Mouse (Mus musculus): ENCODE results near the gene Rab43. TPM values are rescaled to one million over a fixed set of nuclear protein-coding genes. Genes with fewer than 3 reads are reported as not detected.

Gene Rab43
- polyA plus RNA-seq (2015; fragmentation: Nextera tagmentation; extraction: Ambion mirVana), result 9.3 and 9.6 TPM in 2 replicates

DNA sequence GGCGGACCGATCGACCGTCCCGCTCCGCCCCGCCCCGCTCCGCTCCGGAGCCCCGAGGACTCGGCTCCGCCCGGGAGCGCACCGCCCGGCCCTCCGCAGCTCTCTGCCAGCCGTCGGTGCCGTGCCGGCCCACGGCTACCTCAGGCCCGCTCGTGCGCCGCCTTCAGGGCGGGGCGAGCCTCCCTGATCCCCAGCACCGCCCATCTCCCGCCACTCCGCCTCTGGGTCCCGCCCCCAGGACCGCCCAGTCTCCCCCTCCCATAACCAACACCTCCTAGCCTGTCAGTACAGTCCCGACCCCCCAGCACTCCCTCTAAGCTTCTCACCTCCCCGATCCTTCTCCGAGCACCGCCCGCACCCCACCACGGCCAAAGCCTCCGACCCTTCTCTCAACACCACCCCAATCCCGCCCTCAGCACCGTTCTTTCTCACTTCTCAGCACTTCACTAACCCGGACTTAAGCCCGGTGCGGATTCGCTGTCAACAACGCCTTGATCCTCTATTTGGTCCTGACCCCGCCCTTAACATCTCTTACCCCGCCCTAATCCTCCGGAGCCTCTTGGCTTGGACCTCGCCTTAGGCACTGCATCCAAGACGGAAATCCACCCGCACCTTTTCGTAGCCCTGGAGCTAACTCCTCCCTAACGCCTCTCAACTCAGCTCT lies at the start of gene Rab43:
Gene Rab43 (minus strand): TSS at position 490 of the 664 bp plus-strand sequence.
- peaks cover 4% of the 10 kb centered on the region; the same call in 1 of the 2 replicates for H3K27me3 ChIP-seq
- H3K27ac ChIP-seq, result peak within 1 kb of the TSS; percentile 70
- H3K4me1 ChIP-seq (replicated peaks), result peaks cover 24% of the 10 kb centered on the region
- H3K9me3 ChIP-seq, result no peaks in the 10 kb centered on the region
- peaks cover 34% of the 10 kb centered on the region for H3K36me3 ChIP-seq
- peak within 1 kb of the TSS; percentile 83 for H3K9ac ChIP-seq
- ATAC-seq (ENCODE audit: low FRiP score), result peak; percentile 98
- peak within 1 kb of the TSS; percentile 84 for H3K4me2 ChIP-seq
- under 1% methylated on average over 48 of the region's 56 CpGs for WGBS
- peak within 1 kb of the TSS; percentile 74 for H3K4me3 ChIP-seq

DNA sequence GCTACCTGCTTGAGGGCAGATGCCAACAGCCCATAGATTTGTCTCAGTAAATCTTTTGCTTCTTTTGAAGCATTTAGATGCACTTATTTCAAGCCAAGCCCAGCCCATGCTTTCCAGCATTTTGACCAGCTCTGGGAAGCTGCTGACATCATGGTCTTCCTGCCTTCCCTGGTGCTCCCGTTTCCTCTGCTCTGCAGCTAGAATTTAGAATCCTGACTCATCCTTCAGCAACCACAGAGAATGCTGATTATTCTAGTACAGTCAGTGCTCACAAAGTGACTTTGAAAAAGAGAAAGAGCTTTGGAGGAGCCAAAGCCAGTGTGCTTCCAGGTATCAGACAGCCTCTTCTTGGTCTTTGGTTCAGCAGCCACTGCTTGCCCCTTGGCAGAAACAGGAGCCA lies 45.1 kb upstream of the Rab43 start:
- Histone ChIP-seq H3K36me3 (no peaks in the 10 kb centered on the region), H3K27ac (no peak overlapping the region), H3K27me3 (0 out of 2 replicates have a peak, but pooled peaks cover 3% of the 10 kb centered on the region), H3K4me3 (no peak overlapping the region), H3K4me2 (no peak overlapping the region), H3K9me3 (no peaks in the 10 kb centered on the region), H3K4me1 (replicated peaks) (no peaks in the 10 kb centered on the region), H3K9ac (no peak overlapping the region)
- no peak for ATAC-seq (ENCODE audit: low FRiP score)
- WGBS, result 76% methylated on average over 1 of the region's 1 CpGs

GRCm38 (mm10) chr6:87853446-87853845 lies 41.5 kb upstream of the Rab43 start:
- H3K4me1 ChIP-seq (replicated peaks), result peaks cover 13% of the 10 kb centered on the region
- 88% methylated on average over 4 of the region's 4 CpGs for WGBS
- H3K9ac ChIP-seq, result no peak overlapping the region
- H3K27ac ChIP-seq, result no peak overlapping the region
- H3K27me3 ChIP-seq, result 0 out of 2 replicates have a peak, but pooled peaks cover 3% of the 10 kb centered on the region
- H3K4me3 ChIP-seq, result no peak overlapping the region
- no peaks in the 10 kb centered on the region for H3K9me3 ChIP-seq
- no peaks in the 10 kb centered on the region for H3K36me3 ChIP-seq
- no peak overlapping the region for H3K4me2 ChIP-seq
- ATAC-seq (ENCODE audit: low FRiP score), result no peak

- WGBS, result 87% methylated on average over 6 of the region's 6 CpGs
- no peak overlapping the region; the same call in 1 of the 2 replicates for H3K4me2 ChIP-seq
- no peaks in the 10 kb centered on the region for H3K36me3 ChIP-seq
- no peak overlapping the region for H3K4me3 ChIP-seq
- H3K27ac ChIP-seq, result no peak overlapping the region
- H3K9ac ChIP-seq, result no peak overlapping the region
- no peaks in the 10 kb centered on the region for H3K9me3 ChIP-seq
- peaks cover 28% of the 10 kb centered on the region for H3K4me1 ChIP-seq (replicated peaks)
- H3K27me3 ChIP-seq, result no peaks in the 10 kb centered on the region
- no peak for ATAC-seq (ENCODE audit: low FRiP score)
Measured at GRCm38 (mm10) chr6:87851871-87852270, 39.9 kb upstream of the Rab43 start.

DNA sequence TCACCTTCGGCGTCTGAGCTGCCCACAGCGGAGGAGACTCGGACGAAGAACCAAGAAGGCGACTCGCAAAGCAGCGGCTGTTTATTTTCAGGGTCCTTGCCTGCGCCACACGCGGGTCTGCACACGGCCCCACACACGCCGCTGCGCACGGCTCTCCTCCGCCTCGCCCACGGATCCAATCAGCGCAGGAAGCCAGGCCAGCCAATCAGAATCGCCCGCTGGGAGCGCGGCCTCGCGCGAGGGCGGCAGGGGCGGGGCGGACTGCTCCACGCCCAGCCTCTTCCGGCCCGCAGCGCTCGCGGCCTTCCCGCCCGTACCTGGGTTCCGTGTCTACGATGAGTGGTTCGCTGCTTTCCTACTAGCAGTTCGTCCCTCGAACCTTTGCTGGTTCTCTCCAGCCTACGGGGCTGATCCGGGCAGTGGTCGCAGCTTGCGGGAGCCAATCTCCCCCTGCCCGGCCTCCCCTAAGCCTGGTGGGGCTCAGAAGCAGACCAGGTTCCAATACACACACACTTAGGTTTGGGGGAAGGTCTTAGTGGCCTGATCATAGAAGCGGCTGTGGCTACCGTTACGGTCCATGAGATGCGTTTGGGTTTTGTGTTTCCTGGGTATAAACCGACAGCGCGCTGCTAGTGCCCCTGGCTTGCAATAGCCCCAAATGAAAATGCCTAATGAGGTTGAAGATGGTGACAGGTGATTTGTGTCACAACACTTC lies 39.1 kb upstream of the Rab43 start, which contains the start of gene Cnbp:
Gene Cnbp (minus strand): TSS at position 207 of the 715 bp plus-strand sequence.
- Histone ChIP-seq H3K4me1 (replicated peaks) (peaks cover 30% of the 10 kb centered on the region), H3K9me3 (no peaks in the 10 kb centered on the region), H3K27ac (peak within 1 kb of the TSS; percentile 95), H3K4me2 (peak within 1 kb of the TSS; percentile 90), H3K4me3 (peak within 1 kb of the TSS; percentile 99), H3K9ac (peak within 1 kb of the TSS; percentile 99), H3K27me3 (no peaks in the 10 kb centered on the region), H3K36me3 (no peaks in the 10 kb centered on the region)
- WGBS, result under 1% methylated on average over 53 of the region's 55 CpGs
- ATAC-seq (ENCODE audit: low FRiP score), result peak; percentile 98

DNA sequence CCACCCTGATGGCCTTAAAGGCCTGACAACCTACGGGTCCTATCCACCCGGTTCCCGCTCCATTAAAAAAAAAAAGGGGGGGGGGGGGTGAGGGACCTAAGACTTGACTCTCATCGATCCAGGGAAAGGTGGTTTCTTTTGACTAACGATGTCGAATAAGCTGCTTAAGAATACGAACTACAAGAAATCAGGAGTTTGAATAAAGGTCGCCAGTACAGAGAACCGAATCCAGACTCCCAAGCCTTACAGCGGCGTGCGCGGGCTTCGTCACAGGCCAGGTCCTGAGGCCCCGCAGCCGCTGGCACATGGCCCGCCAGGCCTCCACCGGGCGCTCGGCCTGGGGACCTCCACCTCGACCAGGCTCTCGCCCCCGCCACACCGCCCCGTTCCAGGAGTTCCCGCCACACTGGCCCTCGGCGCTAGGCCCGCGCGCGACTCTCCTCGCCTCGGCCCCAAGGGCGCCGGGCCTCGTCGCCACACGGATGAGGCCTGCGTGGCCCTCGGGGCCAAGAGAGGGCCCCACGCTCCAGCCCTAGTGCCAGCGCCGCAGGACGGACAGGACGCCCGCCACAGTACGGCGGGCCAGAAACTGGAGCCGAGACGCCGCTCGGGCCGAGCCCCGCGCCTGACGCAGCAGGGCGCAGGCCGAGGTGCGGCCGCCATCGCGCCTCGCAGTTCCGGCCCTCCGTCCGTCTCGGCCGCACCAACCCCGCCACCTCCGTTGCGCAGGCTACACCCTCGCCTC lies 38.4 kb upstream of the Rab43 start:
- Histone ChIP-seq H3K9ac (peak overlapping the region; percentile 99), H3K27ac (peak overlapping the region; percentile 95), H3K4me3 (peak overlapping the region; percentile 99), H3K4me1 (replicated peaks) (peaks cover 30% of the 10 kb centered on the region), H3K27me3 (no peaks in the 10 kb centered on the region), H3K4me2 (peak overlapping the region; percentile 90), H3K9me3 (no peaks in the 10 kb centered on the region), H3K36me3 (peaks cover 3% of the 10 kb centered on the region)
- ATAC-seq (ENCODE audit: low FRiP score), result peak; percentile 79
- under 1% methylated on average over 73 of the region's 73 CpGs for WGBS

DNA sequence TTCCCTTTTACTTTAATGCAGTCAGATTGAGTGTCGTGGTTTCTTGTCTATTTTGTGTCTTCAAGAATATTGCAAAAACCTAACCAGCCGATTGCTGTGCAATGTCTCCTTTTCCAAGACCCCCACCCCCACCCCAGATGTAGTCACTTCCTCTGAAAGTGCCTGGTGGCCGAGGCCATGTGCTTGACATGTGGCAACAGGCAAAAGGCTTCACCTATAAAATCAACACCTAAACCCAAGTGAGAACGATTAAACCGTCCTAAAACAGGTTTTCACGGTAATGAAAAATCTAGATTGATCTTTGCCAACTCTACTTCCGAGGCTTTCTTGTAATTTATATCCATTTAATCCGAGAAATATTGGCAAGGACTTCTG lies 37.8 kb upstream of the Rab43 start:
- 1% methylated on average over 8 of the region's 8 CpGs for WGBS
- Histone ChIP-seq H3K9me3 (no peaks in the 10 kb centered on the region), H3K27me3 (no peaks in the 10 kb centered on the region), H3K9ac (peak overlapping the region; percentile 99), H3K4me2 (peak overlapping the region; percentile 90), H3K36me3 (peaks cover 9% of the 10 kb centered on the region), H3K4me3 (peak overlapping the region; percentile 99), H3K4me1 (replicated peaks) (peaks cover 30% of the 10 kb centered on the region), H3K27ac (peak overlapping the region; percentile 95)
- ATAC-seq (ENCODE audit: low FRiP score), result no peak

DNA sequence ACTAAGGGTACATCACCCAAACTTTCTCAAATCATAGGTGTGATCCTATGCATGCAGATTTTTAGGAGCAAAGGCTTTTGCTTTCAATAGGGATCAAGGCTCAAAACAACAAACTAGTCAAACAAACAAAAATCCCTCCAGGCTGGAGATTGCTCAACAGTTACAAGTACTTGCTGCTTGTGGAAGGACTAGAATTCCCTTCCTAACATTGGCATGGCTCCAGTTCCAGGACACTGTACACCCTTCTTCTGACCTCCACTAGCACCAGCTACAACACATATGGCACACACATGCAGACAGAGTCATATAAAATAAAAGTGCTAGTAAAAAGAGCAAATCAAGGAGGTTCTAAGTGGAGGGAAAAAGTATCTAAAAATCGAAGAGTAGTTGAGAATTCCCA lies 34.8 kb upstream of the Rab43 start:
- H3K27ac ChIP-seq, result no peak overlapping the region
- H3K27me3 ChIP-seq, result no peaks in the 10 kb centered on the region
- peaks cover 30% of the 10 kb centered on the region for H3K4me1 ChIP-seq (replicated peaks)
- WGBS, result 78% methylated on average over 1 of the region's 1 CpGs
- no peak overlapping the region for H3K9ac ChIP-seq
- H3K36me3 ChIP-seq, result peaks cover 36% of the 10 kb centered on the region
- no peaks in the 10 kb centered on the region for H3K9me3 ChIP-seq
- H3K4me2 ChIP-seq, result no peak overlapping the region
- ATAC-seq (ENCODE audit: low FRiP score), result no peak
- H3K4me3 ChIP-seq, result no peak overlapping the region

DNA sequence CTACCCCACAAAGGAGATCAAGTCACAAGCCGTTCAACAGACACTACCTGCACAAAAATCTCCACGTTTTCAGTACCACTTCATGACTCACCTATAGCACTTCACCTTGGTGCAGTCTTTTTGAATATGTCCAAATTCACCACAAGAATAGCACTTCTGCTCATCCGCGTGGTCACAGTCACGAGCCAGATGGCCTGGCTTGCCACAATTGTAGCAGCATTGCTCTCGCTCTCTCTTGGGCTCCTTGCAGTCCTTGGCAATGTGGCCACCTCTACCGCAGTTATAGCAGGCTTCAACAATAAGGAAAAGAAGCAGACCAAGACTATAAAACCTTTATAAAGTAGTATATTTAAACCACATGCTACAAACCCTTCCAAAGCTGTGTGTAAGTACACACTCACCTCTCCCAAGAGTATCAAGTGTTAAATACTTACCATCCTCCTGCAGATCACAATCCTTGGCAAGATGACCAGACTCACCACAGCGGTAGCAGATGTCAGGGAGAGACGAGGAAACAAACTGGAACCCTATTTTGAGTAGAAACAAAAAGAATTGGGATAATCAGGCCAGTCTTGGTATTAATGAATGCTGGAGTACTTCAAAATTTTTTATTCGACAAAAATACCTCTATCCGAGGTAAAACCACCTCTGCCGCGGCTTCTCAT lies 33.2 kb upstream of the Rab43 start:
- Histone ChIP-seq H3K36me3 (peaks cover 41% of the 10 kb centered on the region), H3K4me3 (no peak overlapping the region), H3K27me3 (no peaks in the 10 kb centered on the region), H3K4me1 (replicated peaks) (peaks cover 25% of the 10 kb centered on the region), H3K9ac (no peak overlapping the region), H3K9me3 (no peaks in the 10 kb centered on the region), H3K4me2 (no peak overlapping the region), H3K27ac (no peak overlapping the region)
- no peak for ATAC-seq (ENCODE audit: low FRiP score)
- WGBS, result 94% methylated on average over 13 of the region's 13 CpGs

GRCm38 (mm10) chr6:87842254-87842653 lies 30.3 kb upstream of the Rab43 start:
- no peak overlapping the region for H3K4me3 ChIP-seq
- no peak overlapping the region for H3K27ac ChIP-seq
- H3K4me1 ChIP-seq (replicated peaks), result peaks cover 19% of the 10 kb centered on the region
- no peak overlapping the region for H3K4me2 ChIP-seq
- H3K36me3 ChIP-seq, result peaks cover 41% of the 10 kb centered on the region
- no peaks in the 10 kb centered on the region for H3K9me3 ChIP-seq
- H3K27me3 ChIP-seq, result no peaks in the 10 kb centered on the region
- ATAC-seq (ENCODE audit: low FRiP score), result no peak
- no peak overlapping the region for H3K9ac ChIP-seq
- WGBS, result 16% methylated on average over 1 of the region's 1 CpGs

- Histone ChIP-seq H3K27ac (no peak overlapping the region), H3K4me3 (no peak overlapping the region), H3K4me2 (no peak overlapping the region), H3K27me3 (no peaks in the 10 kb centered on the region), H3K36me3 (peaks cover 41% of the 10 kb centered on the region), H3K4me1 (replicated peaks) (peaks cover 20% of the 10 kb centered on the region), H3K9ac (no peak overlapping the region), H3K9me3 (no peaks in the 10 kb centered on the region)
- 80% methylated on average over 8 of the region's 8 CpGs for WGBS
- ATAC-seq (ENCODE audit: low FRiP score), result no peak
Measured at GRCm38 (mm10) chr6:87841635-87842034, 29.7 kb upstream of the Rab43 start.
